Mouse (Mus musculus): ENCODE results near the gene Lrrc7.
A peak's percentile ranks its signal among the peaks of the same experiment; 100 is the strongest.

DNA sequence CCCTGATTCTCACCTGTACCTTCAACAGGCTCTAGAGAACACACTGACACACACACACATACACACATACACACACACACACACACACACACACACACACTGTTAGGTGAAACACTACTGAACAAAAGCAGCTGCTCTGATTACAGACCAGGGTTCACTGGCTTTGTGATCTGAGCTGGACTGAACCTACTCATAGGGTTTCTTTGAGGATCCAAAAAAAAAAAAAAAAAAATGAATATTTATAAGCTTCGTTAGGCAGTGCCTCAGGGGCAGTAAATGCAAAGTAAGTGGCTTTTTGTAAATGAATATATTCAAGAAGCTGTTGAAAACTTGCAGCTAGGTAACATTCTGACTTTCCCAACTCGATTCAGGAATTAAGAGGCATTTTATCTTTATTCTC is 354.2 kb downstream of the Lrrc7 start:
- no peak for TF ChIP-seq POLR2A (IDR thresholded peaks at IDR 0.05; ENCODE audit: low read depth, low read length)
- TF ChIP-seq CTCF (conservative IDR thresholded peaks at IDR 0.05 in 1 of 2, IDR thresholded peaks at IDR 0.05 in 1 of 2; ENCODE audit: low read depth in 2 of 2, low read length in 2 of 2): no peak
- peak; percentile 55; the same call in 1 of the 2 replicates for TF ChIP-seq EP300 (IDR thresholded peaks at IDR 0.05; ENCODE audit: low read length)
- TF ChIP-seq ZKSCAN1 (IDR thresholded peaks at IDR 0.05; ENCODE audit: borderline replicate concordance, low read depth, low read length): no peak
- no peak for TF ChIP-seq USF2 (conservative IDR thresholded peaks at IDR 0.05; ENCODE audit: low read depth, low read length)
- no peak for TF ChIP-seq MAFK (IDR thresholded peaks at IDR 0.05; ENCODE audit: insufficient replicate concordance, low read length)

Data from CH12.LX (cell line).